In genomic region chr16:5013054-5013838, GRCm38 (mm10) we compare ENCODE assay signal across 8 mouse cellular contexts. TPM values are rescaled to one million over a fixed set of nuclear protein-coding genes. Genes with fewer than 3 reads are reported as not detected.
DNase-seq lines count a peak whose midpoint lies in the region; ATAC-seq and TF ChIP-seq lines count a peak whose summit lies in the region.

TSS of gene Rogdi (minus strand) at chr16:5013553.

- TF ChIP-seq CTCF in liver, embryonic 14.5 days (IDR thresholded peaks at IDR 0.05; ENCODE audit: low read depth), result peak; percentile 29; the same call in 1 of the 2 replicates
- TF ChIP-seq CTCF in stomach, postnatal 0 days (IDR thresholded peaks at IDR 0.05; ENCODE audit: low read depth), result peak; percentile 36; the same call in 1 of the 2 replicates

- H3K4me1 ChIP-seq in forebrain, embryonic 10.5 days, result peaks cover 19% of the 10 kb centered on the region
- peaks cover 10% of the 10 kb centered on the region for H3K4me1 ChIP-seq in heart, embryonic 15.5 days (replicated peaks)
- H3K4me1 ChIP-seq in liver, embryonic 14.5 days (replicated peaks; ENCODE audit: control insufficient read depth in 2 of 2, insufficient read depth in 2 of 2, low read length in 1 of 2), result peaks cover 7 to 22% of the 10 kb centered on the region in 2 experiments; a peak in 3 of 4 replicates
- no peaks in the 10 kb centered on the region; the same call in 1 of the 2 replicates for H3K4me1 ChIP-seq in neural tube, embryonic 11.5 days (ENCODE audit: control insufficient read depth, insufficient read depth, low read length)
- H3K4me1 ChIP-seq in stomach, postnatal 0 days (replicated peaks; ENCODE audit: control insufficient read depth, insufficient read depth), result no peaks in the 10 kb centered on the region

- H3K9me3 ChIP-seq in forebrain, embryonic 10.5 days, result no peaks in the 10 kb centered on the region
- H3K9me3 ChIP-seq in heart, embryonic 15.5 days (replicated peaks), result no peaks in the 10 kb centered on the region
- H3K9me3 ChIP-seq in liver, embryonic 14.5 days (ENCODE audit: control insufficient read depth, low read length), result no peaks in the 10 kb centered on the region
- H3K9me3 ChIP-seq in neural tube, embryonic 11.5 days (ENCODE audit: control insufficient read depth, low read length), result no peaks in the 10 kb centered on the region
- no peaks in the 10 kb centered on the region for H3K9me3 ChIP-seq in stomach, postnatal 0 days (ENCODE audit: control insufficient read depth, low read length)

- peak within 1 kb of the TSS; percentile 74 for H3K9ac ChIP-seq in heart, embryonic 15.5 days
- H3K9ac ChIP-seq in liver, embryonic 14.5 days (replicated peaks), result peak within 1 kb of the TSS; percentile 4
- peak within 1 kb of the TSS; percentile 76 for H3K9ac ChIP-seq in neural tube, embryonic 11.5 days (ENCODE audit: low read length)
- H3K9ac ChIP-seq in stomach, postnatal 0 days (ENCODE audit: low read length), result peak within 1 kb of the TSS; percentile 72

- ATAC-seq in heart, embryonic 15.5 days (replicated peaks; ENCODE audit: insufficient number of reproducible peaks, insufficient read depth, low FRiP score, low read depth), result peak; percentile 99
- peak; percentile 91 for ATAC-seq in liver, embryonic 14.5 days (ENCODE audit: insufficient read depth)
- ATAC-seq in neural tube, embryonic 11.5 days (ENCODE audit: insufficient read depth, low FRiP score, low TSS enrichment), result peak; percentile 99
- peak; percentile 98 for ATAC-seq in stomach, postnatal 0 days (ENCODE audit: low FRiP score, low TSS enrichment)

- peaks cover 55% of the 10 kb centered on the region for H3K36me3 ChIP-seq in forebrain, embryonic 10.5 days (replicated peaks)
- peaks cover 38% of the 10 kb centered on the region for H3K36me3 ChIP-seq in heart, embryonic 15.5 days
- H3K36me3 ChIP-seq in liver, embryonic 14.5 days (replicated peaks; ENCODE audit: control insufficient read depth, insufficient read depth, low read depth), result peaks cover 35% of the 10 kb centered on the region
- H3K36me3 ChIP-seq in neural tube, embryonic 11.5 days (ENCODE audit: control insufficient read depth, insufficient read depth, low read length), result peaks cover 8% of the 10 kb centered on the region
- H3K36me3 ChIP-seq in stomach, postnatal 0 days (ENCODE audit: control insufficient read depth, insufficient read depth, low read length), result peaks cover 27% of the 10 kb centered on the region

- H3K4me3 ChIP-seq in forebrain, embryonic 10.5 days, result peak within 1 kb of the TSS; percentile 73
- peak within 1 kb of the TSS; percentile 86 for H3K4me3 ChIP-seq in heart, embryonic 15.5 days
- H3K4me3 ChIP-seq in liver, embryonic 14.5 days (ENCODE audit: insufficient read depth in 1 of 2, low read depth in 2 of 2, low read length in 2 of 2), result peak within 1 kb of the TSS; percentile 60 to 62
- H3K4me3 ChIP-seq in neural tube, embryonic 11.5 days (ENCODE audit: low read depth, low read length), result peak within 1 kb of the TSS; percentile 59
- peak within 1 kb of the TSS; percentile 62 for H3K4me3 ChIP-seq in stomach, postnatal 0 days (ENCODE audit: low read depth, low read length)

- no peak for TF ChIP-seq EP300 in liver, embryonic 14.5 days (IDR thresholded peaks at IDR 0.05; ENCODE audit: low read depth)
- peak; percentile 82 for TF ChIP-seq EP300 in stomach, postnatal 0 days (optimal IDR thresholded peaks at IDR 0.05)

- peak within 1 kb of the TSS; percentile 86 for H3K27ac ChIP-seq in forebrain, embryonic 10.5 days
- H3K27ac ChIP-seq in heart, embryonic 15.5 days, result peak within 1 kb of the TSS; percentile 63
- no peak within 1 kb of the TSS for H3K27ac ChIP-seq in liver, embryonic 14.5 days
- H3K27ac ChIP-seq in neural tube, embryonic 11.5 days (ENCODE audit: low read depth, low read length), result peak within 1 kb of the TSS; percentile 42; the same call in 1 of the 2 replicates
- H3K27ac ChIP-seq in stomach, postnatal 0 days (replicated peaks), result peak within 1 kb of the TSS; percentile 58

- peak; percentile 86 to 90 for DNase-seq in CD8-positive naive resting alpha-beta T cell, adult 2 months (ENCODE audit: low read depth in 2 of 2, low spot score in 2 of 2)
- DNase-seq in c-Kit-positive CD71-negative TER-119-negative erythroid progenitor cells, embryonic 14.5 days (ENCODE audit: low read depth), result peak; percentile 97
- DNase-seq in forebrain, embryonic 10.5 days (ENCODE audit: extremely low spot score, low spot score), result peak; percentile 98
- DNase-seq in kidney, postnatal 25 days, result peak; percentile 99 to 100
- DNase-seq in liver, embryonic 14.5 days (ENCODE audit: low read depth in 3 of 3, low spot score in 3 of 3), result peak; percentile 97
- peak; percentile 99 for DNase-seq in neural tube, embryonic 11.5 days (ENCODE audit: low spot score)
- DNase-seq in stomach, postnatal 0 days (ENCODE audit: low spot score), result peak; percentile 99

- H3K4me2 ChIP-seq in heart, embryonic 15.5 days, result peak within 1 kb of the TSS; percentile 94
- H3K4me2 ChIP-seq in liver, embryonic 14.5 days (ENCODE audit: low read depth), result peak within 1 kb of the TSS; percentile 62
- peak within 1 kb of the TSS; percentile 71 for H3K4me2 ChIP-seq in neural tube, embryonic 11.5 days (ENCODE audit: low read depth)
- H3K4me2 ChIP-seq in stomach, postnatal 0 days (replicated peaks; ENCODE audit: low read depth), result peak within 1 kb of the TSS; percentile 78

- H3K27me3 ChIP-seq in forebrain, embryonic 10.5 days (ENCODE audit: poor library complexity, severe bottlenecking), result no peaks in the 10 kb centered on the region
- H3K27me3 ChIP-seq in heart, embryonic 15.5 days, result no peaks in the 10 kb centered on the region
- H3K27me3 ChIP-seq in liver, embryonic 14.5 days (ENCODE audit: control insufficient read depth, insufficient read depth, low read length), result no peaks in the 10 kb centered on the region
- H3K27me3 ChIP-seq in neural tube, embryonic 11.5 days (ENCODE audit: control insufficient read depth, insufficient read depth, low read length), result no peaks in the 10 kb centered on the region
- H3K27me3 ChIP-seq in stomach, postnatal 0 days (ENCODE audit: control insufficient read depth, insufficient read depth, low read length), result no peaks in the 10 kb centered on the region

- under 1% methylated on average over 60 of the region's 63 CpGs for WGBS in forebrain, embryonic 10.5 days
- under 1% methylated on average over 63 of the region's 63 CpGs for WGBS in heart, embryonic 15.5 days
- WGBS in liver, embryonic 14.5 days (ENCODE audit: insufficient replicate concordance), result under 1% methylated on average over 63 of the region's 63 CpGs
- 1% methylated on average over 59 of the region's 63 CpGs for WGBS in neural tube, embryonic 11.5 days
- WGBS in stomach, postnatal 0 days, result under 1% methylated on average over 60 of the region's 63 CpGs

RNA-seq across cellular contexts. Expression of gene Rogdi, which starts in this region (rescaled TPM):
- 60.1 and 61.8 TPM in 2 replicates for polyA plus RNA-seq in forebrain, embryonic 10.5 days (2016; fragmentation: Nextera tagmentation; extraction: Ambion mirVana)
- 46.9 and 57.0 TPM in 2 replicates for polyA plus RNA-seq in heart, embryonic 15.5 days (2015; fragmentation: Nextera tagmentation; extraction: Ambion mirVana)
- polyA plus RNA-seq in liver, embryonic 14.5 days (2012; rRNA removed), result 35.8 and 45.7 TPM in 2 replicates
- polyA plus RNA-seq in liver, embryonic 14.5 days (2014; fragmentation: Nextera tagmentation; extraction: Ambion mirVana), result 39.3 and 42.0 TPM in 2 replicates
- polyA plus RNA-seq in neural tube, embryonic 11.5 days (2014; fragmentation: Nextera tagmentation; extraction: Ambion mirVana), result 83.0 and 88.0 TPM in 2 replicates
- 36.6 and 44.7 TPM in 2 replicates for polyA plus RNA-seq in stomach, postnatal 0 days (2015; fragmentation: Nextera tagmentation; extraction: Ambion mirVana)

Comparison
In these comparisons a context has a peak if more than half of its experiments do, and no peak if none do; other contexts are left out.
1. H3K9ac ChIP-seq: peak in every context shown above with its lines; median percentile 76 in neural tube, embryonic 11.5 days; 74 in heart, embryonic 15.5 days; 72 in stomach, postnatal 0 days; 4 in liver, embryonic 14.5 days.